Mouse (Mus musculus) ES-CJ7 (cell line): ENCODE measurements around the gene Tmem50b.
"Not testable (repeated sequence)": the region's sequence is repeated elsewhere in the genome, so short reads cannot be mapped to it uniquely, and the experiment has no call there.

Experiments used
- DNase-seq: peaks from one replicate; pipeline ENCODE4 v3.0.0; 2011; ENCODE audit warnings: low read depth, low spot score

Tmem50b gene

DNA sequence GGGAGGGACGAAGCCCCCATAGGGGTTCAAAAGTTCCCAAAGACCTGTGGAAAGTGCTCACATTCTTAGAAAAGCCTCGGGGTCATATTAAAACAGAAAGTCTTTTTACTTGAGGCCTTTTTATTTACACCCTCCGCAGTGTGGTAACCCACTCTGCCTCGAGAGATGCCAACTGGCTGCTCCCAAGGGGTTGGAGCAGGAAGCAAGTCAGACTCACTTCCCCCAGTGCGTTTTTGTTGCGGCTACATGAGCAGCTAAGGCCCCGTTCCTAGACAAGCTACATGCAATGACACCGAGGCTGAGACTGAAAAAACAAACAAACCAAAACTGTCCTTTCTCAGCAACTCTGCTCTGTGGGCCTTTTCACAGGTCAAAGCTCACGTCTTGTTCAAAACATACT lies 59.1 kb downstream of the Tmem50b start:
- DNase-seq, result no peak

- no peak for DNase-seq
Measured at GRCm38 (mm10) chr16:91538051-91538450, 59.5 kb downstream of the Tmem50b start.

DNA sequence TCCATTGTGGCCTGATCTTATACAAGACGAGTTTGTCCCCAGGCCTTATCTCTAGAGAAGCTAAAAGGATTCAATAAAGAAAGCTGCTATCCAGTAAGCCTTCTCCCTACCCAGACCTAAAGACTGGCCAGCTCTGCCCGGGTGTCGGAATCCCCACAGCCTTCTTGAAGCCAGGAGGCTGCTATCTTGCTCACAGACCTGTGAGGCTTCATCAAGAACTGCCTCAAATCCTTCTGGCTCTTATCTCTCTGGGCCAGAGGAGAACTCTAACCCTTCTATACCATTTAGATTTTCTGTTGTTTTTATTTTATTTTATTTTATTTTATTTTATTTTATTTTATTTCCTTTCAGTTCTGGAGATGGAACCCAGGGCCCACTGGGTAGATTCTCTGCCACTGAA lies 60.5 kb downstream of the Tmem50b start:
- DNase-seq, result no peak

DNA sequence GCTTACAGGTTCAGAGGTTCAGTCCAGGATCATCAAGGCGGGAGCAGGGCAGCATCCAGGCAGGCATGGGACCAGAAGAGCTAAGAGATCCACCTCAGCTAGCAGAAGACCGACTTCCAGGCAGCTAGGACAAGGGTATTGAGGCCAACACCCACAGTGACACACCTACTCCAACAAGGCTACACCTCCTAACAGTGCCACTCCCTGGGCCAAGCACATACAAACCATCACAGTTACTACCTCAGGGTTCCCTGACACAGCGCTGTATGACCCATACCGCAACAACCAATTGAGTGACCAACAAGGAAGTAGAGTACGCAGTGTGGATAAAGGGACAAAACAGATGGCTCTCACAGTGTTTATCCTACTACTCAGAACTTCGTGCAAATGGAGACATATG lies 61.2 kb downstream of the Tmem50b start:
- no peak for DNase-seq

DNA sequence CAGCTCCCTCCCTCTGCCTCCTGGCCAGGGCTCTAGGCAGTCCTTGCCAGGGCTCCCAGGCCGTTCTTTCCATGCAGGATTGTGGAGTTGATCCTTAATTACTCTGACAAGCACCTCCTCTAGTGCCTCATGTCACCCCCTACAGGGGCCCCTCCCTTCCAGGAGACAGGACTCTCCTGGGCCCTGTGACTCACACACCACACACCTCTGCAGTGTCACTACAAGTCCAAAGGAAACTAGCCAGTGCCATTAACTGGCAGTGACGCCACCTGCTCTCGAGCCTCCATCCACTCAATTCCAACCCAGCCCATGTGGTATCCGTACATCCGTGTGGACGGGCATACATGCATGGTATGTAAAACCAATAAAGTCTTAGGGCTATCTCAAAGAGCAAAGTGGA lies 62.7 kb downstream of the Tmem50b start:
- no peak for DNase-seq

- DNase-seq, result peak; percentile 70
Measured at GRCm38 (mm10) chr16:91534477-91534876, 63.1 kb downstream of the Tmem50b start.

DNA sequence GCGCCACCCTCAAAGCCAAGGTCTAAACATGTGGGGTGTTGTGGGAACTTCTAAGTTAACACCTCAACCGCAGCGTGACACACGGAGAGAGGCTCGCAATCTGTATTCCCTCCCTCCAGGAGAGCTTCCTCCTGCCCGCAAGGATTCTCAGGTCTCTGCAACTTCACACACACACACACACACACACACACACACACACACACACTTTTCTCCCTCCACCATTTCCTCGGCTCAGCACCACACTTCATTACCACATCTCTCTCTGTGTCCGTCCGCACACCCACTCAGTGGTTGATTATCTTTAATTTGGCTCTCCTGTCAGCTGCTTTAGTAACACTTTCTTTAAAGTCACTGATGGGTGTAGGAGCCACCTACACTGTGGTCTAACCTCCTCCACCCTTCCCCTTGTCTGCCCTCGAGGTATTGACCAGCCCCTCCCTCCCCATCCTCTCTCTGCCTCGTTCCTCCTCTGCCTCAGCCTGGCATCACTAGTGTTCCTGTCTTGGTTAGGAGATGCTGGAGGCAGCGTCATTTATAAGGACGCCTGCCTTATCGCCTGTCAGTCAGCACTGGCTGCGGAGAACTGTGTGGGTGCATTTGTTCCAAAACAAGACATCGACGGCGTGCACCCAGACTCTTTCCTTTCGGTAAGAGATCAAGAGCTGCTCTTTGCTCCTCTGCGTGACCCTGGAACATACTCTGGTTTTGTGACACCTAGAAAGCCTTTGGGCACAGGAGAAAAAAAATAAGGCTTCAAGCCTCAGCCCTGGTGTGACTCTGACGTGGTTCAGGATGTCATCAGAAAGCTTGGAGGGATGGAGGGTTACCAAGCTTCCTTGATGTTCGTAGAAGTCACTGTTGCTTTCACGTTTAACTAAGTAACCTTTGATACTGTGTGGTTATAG lies 64.3 kb downstream of the Tmem50b start:
- DNase-seq, result no peak

DNA sequence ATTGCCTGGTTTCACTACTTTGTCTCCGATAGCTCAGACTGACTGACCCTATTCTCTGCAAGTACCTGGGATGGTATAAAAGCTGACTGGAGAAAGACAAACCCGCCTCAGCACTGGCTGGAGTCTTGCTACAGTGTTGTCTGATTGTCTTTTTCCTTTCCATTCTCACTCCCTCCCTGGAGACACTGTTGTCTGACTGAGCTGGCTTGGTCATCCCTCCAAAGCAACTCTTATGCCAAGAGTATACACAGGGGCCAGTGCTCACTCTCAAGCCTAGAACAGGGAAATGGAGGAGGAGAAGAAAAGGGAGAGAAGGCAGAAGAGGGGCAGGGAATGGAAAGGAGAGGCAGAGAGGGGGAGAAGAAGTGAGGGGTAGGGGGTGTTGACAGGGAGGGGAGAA lies 65.2 kb downstream of the Tmem50b start:
- no peak for DNase-seq

DNA sequence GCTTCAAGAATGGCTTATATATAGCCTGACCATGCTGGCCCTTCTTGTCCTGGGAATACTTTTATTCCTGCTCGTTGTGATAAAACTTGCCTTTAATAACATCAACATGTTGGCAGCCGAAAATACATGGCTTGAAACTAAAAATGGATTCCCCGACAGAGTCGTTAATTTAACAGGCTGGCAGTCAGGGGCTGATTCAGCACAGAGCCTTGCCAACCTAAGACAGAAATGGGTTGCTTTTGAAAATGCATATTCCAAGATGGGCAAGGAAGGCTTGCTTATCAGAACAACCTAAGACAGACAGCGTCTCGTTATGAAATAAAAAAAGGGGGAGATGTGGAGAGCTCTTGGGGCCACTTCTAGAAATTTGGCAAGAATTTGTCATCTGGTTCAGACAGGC lies 65.7 kb downstream of the Tmem50b start:
- no peak for DNase-seq

GRCm38 (mm10) chr16:91530830-91531229 lies 66.8 kb downstream of the Tmem50b start:
- not testable (repeated sequence) for DNase-seq

DNA sequence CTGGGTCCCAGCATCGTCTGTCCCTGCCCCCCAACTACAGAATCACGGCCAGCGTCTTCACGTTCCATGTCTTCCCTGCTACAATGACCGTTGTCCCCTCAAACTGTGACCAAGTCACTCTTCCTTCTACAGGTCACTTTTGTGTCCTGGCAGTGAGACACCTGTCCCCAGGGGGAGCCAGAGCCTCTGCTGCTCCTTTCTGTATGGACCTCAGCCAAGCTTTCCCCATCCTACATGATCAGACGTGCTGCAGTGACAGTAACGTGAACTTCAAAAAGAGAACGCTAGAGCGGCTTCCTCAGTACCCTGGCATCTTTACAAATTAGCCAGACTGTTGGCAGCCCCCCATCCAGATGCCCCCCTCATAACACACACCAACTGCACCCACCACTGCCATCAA lies 69.0 kb downstream of the Tmem50b start:
- DNase-seq, result no peak

DNA sequence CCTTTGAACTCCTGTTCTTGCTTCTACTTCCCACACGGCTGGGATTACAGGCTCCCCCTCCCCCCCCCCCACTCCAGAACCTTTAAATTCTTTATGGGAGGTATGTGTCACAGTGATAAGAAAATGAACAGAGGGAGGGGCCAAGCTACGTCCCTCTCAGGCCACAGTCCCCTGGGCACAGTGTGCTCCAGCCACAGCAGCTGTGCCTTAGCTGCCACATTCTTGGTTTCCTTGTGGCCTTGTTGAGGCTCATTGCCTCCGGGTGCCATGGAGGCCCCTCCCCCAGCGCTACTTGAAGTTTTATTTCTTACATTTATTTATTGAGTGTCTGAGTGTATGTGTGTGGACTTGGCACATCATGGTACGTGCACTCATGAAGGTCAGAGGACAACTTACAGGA lies 70.1 kb downstream of the Tmem50b start:
- no peak for DNase-seq

- DNase-seq, result peak; percentile 63
Measured at GRCm38 (mm10) chr16:91527051-91527450, 70.5 kb downstream of the Tmem50b start.

DNA sequence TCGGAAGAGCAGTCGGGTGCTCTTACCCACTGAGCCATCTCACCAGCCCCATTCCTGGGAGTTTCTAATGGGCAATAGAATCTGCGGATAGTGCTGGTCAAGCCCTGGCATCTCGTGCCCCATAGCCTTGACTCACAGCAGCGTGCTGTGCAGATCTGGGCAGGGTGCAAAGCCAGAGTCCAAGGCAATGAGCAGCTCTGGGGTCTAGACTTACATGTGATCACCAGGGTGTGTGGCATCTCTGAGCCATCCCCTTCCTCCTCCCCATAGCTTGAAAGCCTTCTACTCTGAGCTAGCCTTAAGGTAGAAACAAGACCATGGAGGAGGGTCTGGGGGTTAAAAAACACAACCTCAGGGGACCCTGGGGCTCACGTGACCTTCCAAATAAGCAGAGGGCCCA lies 71.3 kb downstream of the Tmem50b start:
- DNase-seq, result no peak
